Mouse (Mus musculus) liver, embryonic 15.5 days (tissue): ENCODE data around the gene Bclaf3. TPM values are rescaled to one million over a fixed set of nuclear protein-coding genes. Genes with fewer than 3 reads are reported as not detected.
"Not testable (repeated sequence)": the region's sequence is repeated elsewhere in the genome, so short reads cannot be mapped to it uniquely, and the experiment has no call there.

Source experiments
- ATAC-seq: fragments of 200-750 bp; cut with Nextera tagmentation; 2 replicates; pipeline ENCODE4 v1.8.0; 2017; ENCODE audit warnings: moderate number of reproducible peaks, mild to moderate bottlenecking, moderate library complexity; ENCODE audit not compliant: insufficient read depth
- H3K27ac ChIP-seq: fragments of 300-500 bp; sonication (generic); replicated peaks from 2 replicates; pipeline ENCODE4 v1.5.1; 2015; ENCODE audit warnings: mild to moderate bottlenecking, inconsistent platforms
- H3K27me3 ChIP-seq: fragments of 300-500 bp; sonication (generic); 2 replicates; pipeline ENCODE4 v1.6.1; 2015; ENCODE audit warnings: mild to moderate bottlenecking, inconsistent platforms
- H3K36me3 ChIP-seq: fragments of 300-500 bp; sonication (generic); replicated peaks from 2 replicates; pipeline ENCODE4 v1.6.1; 2015; ENCODE audit warnings: moderate library complexity, mild to moderate bottlenecking, inconsistent platforms
- H3K4me1 ChIP-seq: fragments of 300-500 bp; sonication (generic); replicated peaks from 2 replicates; pipeline ENCODE4 v1.6.1; 2015; ENCODE audit warnings: inconsistent platforms
- H3K4me2 ChIP-seq: fragments of 300-500 bp; sonication (generic); 2 replicates; pipeline ENCODE4 v1.6.1; 2015; ENCODE audit warnings: moderate library complexity, mild to moderate bottlenecking, inconsistent platforms
- H3K4me3 ChIP-seq: fragments of 300-500 bp; sonication (generic); replicated peaks from 2 replicates; pipeline ENCODE4 v1.5.1; 2015; ENCODE audit warnings: mild to moderate bottlenecking, inconsistent platforms
- H3K9ac ChIP-seq: fragments of 300-500 bp; sonication (generic); 2 replicates; pipeline ENCODE4 v1.6.1; 2015; ENCODE audit warnings: moderate library complexity, mild to moderate bottlenecking, inconsistent platforms
- H3K9me3 ChIP-seq: fragments of 300-500 bp; sonication (generic); replicated peaks from 2 replicates; pipeline ENCODE4 v1.6.1; 2016; ENCODE audit warnings: inconsistent platforms
- WGBS: fragments of 180-500 bp; shearing (Covaris S2); methylation state at CpG from one replicate; pipeline ENCODE4 v1.1.7; 2015; ENCODE audit warnings: mixed read lengths; ENCODE audit not compliant: insufficient replicate concordance; 5-methylcytosine and 5-hydroxymethylcytosine counted together
- polyA plus RNA-seq: library from polyadenylated mRNA; unstranded; fragments of >200 nt; fragmentation: Nextera tagmentation; extraction: Ambion mirVana; gene quantifications from 2 replicates; pipeline ENCODE4 v1.2.1, GENCODE M21; 2015

Bclaf3 gene
- polyA plus RNA-seq, 1 experiment from 2014 or later = 7.2 TPM

DNA sequence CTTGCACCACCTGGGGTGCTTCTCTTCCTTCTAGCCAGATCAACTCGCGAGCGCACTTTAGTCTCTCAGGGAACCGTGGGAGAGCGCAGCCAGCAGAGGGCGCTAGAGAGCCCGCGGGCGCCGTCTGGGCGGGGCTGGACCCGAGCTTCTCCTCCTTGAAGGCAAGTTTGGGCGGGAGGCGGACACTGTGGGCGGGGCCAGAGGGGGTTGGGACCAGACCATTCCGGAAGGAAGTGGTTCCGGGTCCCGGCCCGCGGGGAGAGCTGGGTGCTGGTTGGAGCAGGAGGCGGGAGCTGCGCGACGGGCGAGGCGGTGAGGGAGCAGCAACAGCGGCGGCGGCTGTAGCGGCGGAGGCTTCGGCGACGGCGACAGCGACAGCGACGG is 5.9 kb downstream of the Bclaf3 start:
- Histone ChIP-seq H3K4me2 (peak overlapping the region; percentile 74), H3K4me3 (peak overlapping the region; percentile 74), H3K27me3 (no peaks in the 10 kb centered on the region), H3K27ac (peak overlapping the region; percentile 86), H3K36me3 (no peaks in the 10 kb centered on the region), H3K9ac (peak overlapping the region; percentile 75), H3K9me3 (no peaks in the 10 kb centered on the region), H3K4me1 (0 out of 2 replicates have a peak, but pooled peaks cover 8% of the 10 kb centered on the region)
- peak; percentile 97 for ATAC-seq
- 11% methylated on average over 38 of the region's 38 CpGs for WGBS

DNA sequence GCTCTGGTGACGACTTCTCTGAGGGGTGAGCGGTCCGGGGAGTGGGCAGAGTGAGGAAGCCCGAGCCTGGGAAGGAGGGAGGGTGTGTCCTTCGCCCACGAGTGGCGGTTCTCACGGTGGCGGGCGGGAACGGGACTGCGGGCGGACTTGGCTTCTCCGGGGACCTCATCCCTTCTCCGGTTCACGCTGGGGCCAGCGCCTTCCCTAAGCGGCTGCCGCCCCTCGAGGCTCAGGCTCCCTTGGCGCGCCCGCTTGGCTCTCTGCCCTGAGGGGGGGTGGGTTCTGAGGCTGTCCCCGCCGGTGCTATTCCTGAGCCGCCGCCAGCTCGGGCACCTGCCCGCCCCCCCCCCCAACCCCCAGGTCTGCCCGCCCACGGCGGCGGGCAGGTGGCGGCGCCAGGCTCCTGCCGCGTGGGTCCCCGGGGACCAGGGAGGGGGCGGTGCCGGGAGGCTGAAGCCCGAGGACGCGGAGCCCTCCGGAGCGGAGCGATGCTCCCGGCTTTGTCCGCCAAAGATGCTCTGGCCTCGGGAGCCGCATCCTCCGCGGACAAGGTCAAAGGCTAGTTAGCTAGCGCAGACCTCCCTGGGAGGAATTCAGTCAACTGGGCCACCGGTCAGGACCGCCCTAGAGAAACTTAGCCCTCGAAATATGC is 6.4 kb downstream of the Bclaf3 start:
- Histone ChIP-seq H3K9ac (peak overlapping the region; percentile 75), H3K36me3 (no peaks in the 10 kb centered on the region), H3K9me3 (no peaks in the 10 kb centered on the region), H3K27ac (peak overlapping the region; percentile 86), H3K4me3 (peak overlapping the region; percentile 74), H3K27me3 (no peaks in the 10 kb centered on the region), H3K4me2 (peak overlapping the region; percentile 74), H3K4me1 (0 out of 2 replicates have a peak, but pooled peaks cover 8% of the 10 kb centered on the region)
- WGBS = 17% methylated on average over 48 of the region's 56 CpGs
- ATAC-seq = peak; percentile 69

DNA sequence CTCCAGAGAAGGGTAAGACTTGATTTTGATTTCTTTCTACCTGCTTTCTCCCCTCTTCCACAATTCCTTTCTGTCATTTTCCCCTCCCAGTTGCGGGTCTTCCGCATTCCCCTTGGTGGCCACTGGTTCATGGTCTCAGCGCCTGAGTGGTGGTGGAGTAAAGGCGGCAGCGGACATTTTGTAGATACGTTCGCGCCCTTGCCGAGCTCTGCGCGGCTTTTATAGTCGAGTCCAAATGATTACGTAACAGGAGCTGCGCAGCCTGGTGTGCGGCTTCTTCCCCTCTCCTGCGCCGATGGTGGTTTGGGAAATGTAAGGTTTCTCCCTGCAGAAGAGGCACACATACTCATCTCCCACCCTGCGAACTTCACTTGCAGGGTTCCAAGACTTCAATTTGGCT is 15.4 kb downstream of the Bclaf3 start:
- ATAC-seq = no peak
- H3K9ac ChIP-seq = no peak overlapping the region
- no peaks in the 10 kb centered on the region for H3K27me3 ChIP-seq
- no peaks in the 10 kb centered on the region for H3K9me3 ChIP-seq
- H3K4me2 ChIP-seq = no peak overlapping the region
- H3K36me3 ChIP-seq = peaks cover 6% of the 10 kb centered on the region; the same call in 1 of the 2 replicates
- H3K4me3 ChIP-seq = no peak overlapping the region
- no peak overlapping the region for H3K27ac ChIP-seq
- 77% methylated on average over 18 of the region's 18 CpGs for WGBS
- H3K4me1 ChIP-seq = no peaks in the 10 kb centered on the region; the same call in 1 of the 2 replicates

DNA sequence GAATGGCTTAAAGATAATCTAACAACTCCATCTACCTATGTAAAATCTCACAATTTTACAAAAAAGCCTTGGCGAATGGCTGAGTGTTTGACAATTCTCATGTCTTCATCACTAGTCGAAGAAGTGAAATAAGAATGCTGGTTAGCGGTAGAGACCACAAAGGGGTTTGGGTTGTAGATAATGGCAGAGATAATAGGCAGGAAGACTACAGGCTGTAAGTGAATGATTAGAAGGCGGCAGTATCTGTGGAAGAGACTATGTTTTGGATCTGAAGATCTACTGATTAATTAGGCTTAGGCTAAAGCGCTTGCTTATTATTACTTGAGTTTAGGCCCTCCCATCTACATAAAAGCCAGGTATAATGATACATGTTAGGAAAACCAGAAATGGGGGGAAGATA is 20.6 kb downstream of the Bclaf3 start:
- H3K4me2 ChIP-seq = no peak overlapping the region
- H3K4me3 ChIP-seq = no peak overlapping the region
- H3K27ac ChIP-seq = no peak overlapping the region
- no peak overlapping the region for H3K9ac ChIP-seq
- H3K27me3 ChIP-seq = no peaks in the 10 kb centered on the region
- no peak for ATAC-seq
- peaks cover 6% of the 10 kb centered on the region for H3K36me3 ChIP-seq
- WGBS = 30% methylated on average over 5 of the region's 5 CpGs
- peaks cover 6% of the 10 kb centered on the region; the same call in 1 of the 2 replicates for H3K4me1 ChIP-seq
- no peaks in the 10 kb centered on the region for H3K9me3 ChIP-seq

DNA sequence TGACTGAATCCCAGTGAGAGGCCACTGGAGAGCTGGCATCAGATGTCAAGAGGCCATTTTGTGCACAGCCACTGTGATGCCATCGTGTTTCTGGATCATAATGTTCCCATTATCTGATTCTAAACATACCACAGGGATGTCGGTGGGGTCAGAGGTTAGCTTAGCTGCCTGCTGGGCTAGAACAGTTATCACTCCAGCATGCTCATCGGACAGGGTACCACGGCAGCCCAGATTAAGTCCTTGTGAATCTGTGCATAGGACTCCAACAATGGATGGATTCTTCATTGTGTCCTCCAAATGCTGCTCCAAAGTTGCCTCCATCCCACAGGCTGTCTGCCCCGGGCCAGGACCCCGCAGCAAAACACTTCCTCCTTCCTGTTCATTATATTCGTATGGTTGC is 58.2 kb downstream of the Bclaf3 start:
- WGBS = 73% methylated on average over 7 of the region's 7 CpGs
- H3K9ac ChIP-seq, H3K27me3 ChIP-seq, H3K36me3 ChIP-seq, H3K9me3 ChIP-seq, ATAC-seq, H3K4me3 ChIP-seq, H3K4me2 ChIP-seq, H3K27ac ChIP-seq, H3K4me1 ChIP-seq: not testable (repeated sequence)

DNA sequence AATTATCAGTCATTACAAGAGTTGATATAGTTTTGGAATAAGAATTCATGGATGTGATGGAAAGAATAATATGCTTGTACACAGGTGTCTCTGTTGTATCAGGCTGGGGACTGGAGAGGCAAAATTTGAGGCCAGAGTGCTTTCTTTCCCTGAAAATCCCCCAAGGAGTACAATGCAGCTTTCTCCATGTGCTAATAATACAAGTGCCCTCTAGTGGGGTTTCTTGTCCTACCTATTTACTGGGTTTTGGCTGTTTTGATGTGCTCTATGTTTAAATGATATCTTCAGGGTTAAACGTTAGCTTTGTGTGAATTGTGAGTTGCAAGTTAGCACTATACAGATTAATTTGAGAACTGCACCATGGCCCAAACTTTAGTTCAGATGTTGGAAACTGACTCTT is 65.1 kb downstream of the Bclaf3 start:
- H3K4me3 ChIP-seq = no peak overlapping the region
- H3K27ac ChIP-seq = no peak overlapping the region
- WGBS = 47% methylated on average over 1 of the region's 1 CpGs
- peaks cover 9% of the 10 kb centered on the region for H3K4me1 ChIP-seq
- ATAC-seq = no peak
- H3K9me3 ChIP-seq = no peaks in the 10 kb centered on the region
- H3K36me3 ChIP-seq = no peaks in the 10 kb centered on the region
- no peak overlapping the region for H3K4me2 ChIP-seq
- no peaks in the 10 kb centered on the region for H3K27me3 ChIP-seq
- no peak overlapping the region for H3K9ac ChIP-seq

DNA sequence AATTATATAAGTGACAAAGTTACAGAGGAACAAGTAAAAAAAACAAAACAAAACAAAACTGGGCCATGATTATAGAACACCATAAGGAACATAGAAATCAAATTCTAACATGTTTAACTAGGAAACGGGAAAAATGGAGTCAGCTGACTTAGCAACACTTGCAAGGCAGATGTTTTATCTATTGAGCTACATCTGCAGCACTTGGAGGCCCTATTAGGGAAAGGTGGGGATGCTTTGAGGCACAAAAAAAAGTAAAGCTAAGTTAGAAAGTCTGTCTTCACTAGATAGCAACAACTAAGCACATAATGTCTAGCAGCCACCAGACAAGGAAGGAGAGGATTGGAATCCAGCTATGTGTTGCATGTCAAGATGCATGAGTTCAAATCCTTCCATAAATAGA is 71.0 kb downstream of the Bclaf3 start:
- Histone ChIP-seq H3K4me2 (peak overlapping the region; percentile 23; the same call in 1 of the 2 replicates), H3K9me3 (no peaks in the 10 kb centered on the region), H3K4me3 (no peak overlapping the region), H3K27ac (peak overlapping the region; percentile 84), H3K36me3 (no peaks in the 10 kb centered on the region), H3K4me1 (peaks cover 26% of the 10 kb centered on the region), H3K27me3 (no peaks in the 10 kb centered on the region), H3K9ac (no peak overlapping the region)
- WGBS = 24% methylated on average over 1 of the region's 1 CpGs
- ATAC-seq = peak; percentile 93

DNA sequence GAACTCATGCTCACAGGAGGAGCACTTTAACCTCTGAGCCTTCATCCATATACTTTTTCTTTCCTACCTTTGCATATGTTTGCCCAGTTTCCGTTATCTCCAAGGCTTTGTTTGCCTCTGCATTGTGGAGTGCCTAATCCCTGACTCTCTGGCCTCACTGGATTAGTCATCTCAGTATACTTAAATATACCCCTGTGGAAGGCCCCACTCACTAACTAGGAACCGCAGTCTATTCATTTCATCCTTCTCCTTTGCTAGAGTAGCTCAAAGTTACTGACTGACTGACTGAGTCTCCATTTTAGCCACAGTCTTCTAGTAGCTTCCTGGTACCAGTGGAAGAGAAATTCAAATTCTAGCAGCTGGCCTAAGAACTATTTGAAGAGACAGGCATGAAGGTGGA is 78.3 kb downstream of the Bclaf3 start:
- Histone ChIP-seq H3K36me3 (no peaks in the 10 kb centered on the region), H3K27me3 (no peaks in the 10 kb centered on the region; the same call in 1 of the 2 replicates), H3K4me1 (no peaks in the 10 kb centered on the region), H3K9me3 (no peaks in the 10 kb centered on the region), H3K27ac (no peak overlapping the region), H3K4me3 (no peak overlapping the region), H3K4me2 (no peak overlapping the region), H3K9ac (no peak overlapping the region)
- no peak for ATAC-seq
- 72% methylated on average over 2 of the region's 2 CpGs for WGBS

DNA sequence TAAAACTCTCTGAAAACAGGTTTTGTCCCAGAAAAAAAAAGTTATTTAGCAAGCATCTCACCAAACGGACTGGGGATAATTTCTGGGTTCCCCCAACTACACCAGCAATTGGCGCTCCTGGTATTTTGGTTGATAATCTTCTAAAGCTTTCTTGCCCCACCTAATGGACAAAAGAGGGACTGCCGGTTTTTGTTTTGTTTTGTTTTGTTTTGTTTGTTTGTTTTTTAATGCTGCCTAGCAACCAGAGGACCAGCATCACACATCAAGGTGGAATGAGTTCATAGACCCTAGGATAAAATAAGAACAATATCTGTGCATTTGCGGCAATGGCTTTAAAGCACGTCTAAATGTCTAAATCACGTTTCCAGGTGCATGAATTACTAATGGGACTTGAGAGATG is 80.4 kb downstream of the Bclaf3 start:
- ATAC-seq = no peak
- Histone ChIP-seq H3K27me3 (no peaks in the 10 kb centered on the region; the same call in 1 of the 2 replicates), H3K4me2 (no peak overlapping the region), H3K36me3 (no peaks in the 10 kb centered on the region), H3K9ac (no peak overlapping the region), H3K4me1 (no peaks in the 10 kb centered on the region), H3K9me3 (no peaks in the 10 kb centered on the region), H3K27ac (no peak overlapping the region), H3K4me3 (no peak overlapping the region)
- WGBS = 40% methylated on average over 6 of the region's 6 CpGs

DNA sequence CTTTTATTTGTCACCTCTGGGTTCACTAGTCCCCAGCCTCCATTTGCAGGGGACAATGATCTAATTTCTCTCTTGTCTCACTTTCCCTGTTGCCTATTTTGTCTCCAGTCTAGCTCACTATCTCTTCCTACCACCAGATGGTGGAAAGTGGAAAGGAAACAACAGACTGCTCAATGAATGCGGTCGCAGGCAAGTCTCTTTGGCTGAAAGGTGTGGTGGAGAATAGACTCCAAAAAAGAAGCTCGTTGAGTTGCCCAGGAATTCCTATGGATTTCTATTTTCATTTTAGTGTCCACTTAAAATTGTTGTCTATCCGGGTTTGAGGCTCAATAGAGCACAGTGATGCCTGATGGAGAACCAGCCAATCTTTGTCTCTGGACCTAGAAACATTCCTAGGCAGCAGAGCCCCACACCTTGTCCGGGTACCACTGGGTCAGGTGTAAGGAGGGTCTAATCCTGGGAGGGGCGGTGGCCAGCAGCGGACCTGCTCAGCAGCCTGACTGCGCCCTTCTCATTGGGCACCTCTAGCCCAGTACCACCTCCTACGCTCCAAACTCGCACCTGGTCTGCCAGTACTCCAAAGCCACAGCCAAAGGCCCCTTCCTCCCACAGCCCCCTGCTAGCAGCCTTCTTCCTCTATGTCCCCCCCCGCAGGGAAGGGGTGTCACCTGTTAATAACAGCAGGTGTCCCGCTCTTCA is 99.9 kb downstream of the Bclaf3 start:
- Histone ChIP-seq H3K9me3 (no peaks in the 10 kb centered on the region), H3K4me1 (peaks cover 15% of the 10 kb centered on the region), H3K9ac (peak overlapping the region; percentile 15; the same call in 1 of the 2 replicates), H3K4me3 (peak overlapping the region; percentile 68), H3K27ac (no peak overlapping the region), H3K27me3 (peaks cover 5% of the 10 kb centered on the region), H3K4me2 (peak overlapping the region; percentile 92), H3K36me3 (no peaks in the 10 kb centered on the region)
- 17% methylated on average over 12 of the region's 12 CpGs for WGBS
- ATAC-seq = no peak

DNA sequence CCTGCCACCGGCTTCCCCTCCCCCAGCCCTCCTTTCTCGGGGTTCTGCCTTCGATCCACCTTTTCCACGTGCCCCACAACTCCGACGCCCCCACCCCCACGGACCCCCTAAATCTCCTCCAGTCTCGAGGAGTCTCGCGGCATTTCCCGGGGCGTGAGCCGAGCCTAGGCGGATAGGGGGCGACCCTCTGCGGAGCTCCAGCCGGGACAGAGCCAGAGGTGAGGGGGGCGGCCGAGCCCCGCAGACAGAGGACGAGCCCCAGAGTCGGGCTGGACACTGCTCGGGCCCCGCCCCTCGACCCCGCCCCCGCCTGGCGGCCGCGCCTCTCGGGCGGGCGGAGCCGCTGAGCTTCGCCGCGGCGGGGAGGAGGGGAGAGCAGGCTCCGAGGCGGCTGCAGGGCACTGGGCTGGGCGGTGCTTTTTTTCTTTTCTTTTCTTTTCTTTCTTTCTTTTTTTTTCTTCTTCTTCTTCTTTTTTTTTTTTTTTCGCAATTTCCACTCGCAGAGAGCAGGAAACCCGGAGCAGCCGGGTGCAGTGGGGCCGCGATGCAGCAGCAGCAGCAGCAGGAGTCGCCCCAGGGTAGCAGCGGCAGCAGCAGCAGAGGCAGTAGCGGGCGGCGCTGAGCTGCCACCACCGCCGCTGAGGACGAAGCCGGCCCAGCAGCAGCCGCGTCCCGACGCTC is 100.6 kb downstream of the Bclaf3 start, which contains the start of gene Sh3kbp1:
Gene Sh3kbp1 (plus strand): TSS at position 366 of the 681 bp plus-strand sequence.
- Histone ChIP-seq H3K4me3 (peak within 1 kb of the TSS; percentile 68), H3K9me3 (no peaks in the 10 kb centered on the region), H3K9ac (peak within 1 kb of the TSS; percentile 63), H3K4me1 (peaks cover 15% of the 10 kb centered on the region), H3K27ac (peak within 1 kb of the TSS; percentile 72), H3K4me2 (peak within 1 kb of the TSS; percentile 92), H3K27me3 (peaks cover 5% of the 10 kb centered on the region), H3K36me3 (no peaks in the 10 kb centered on the region)
- 12% methylated on average over 60 of the region's 60 CpGs for WGBS
- peak; percentile 85 for ATAC-seq
